23 mouse cellular contexts compared by ENCODE assay signal in genomic region chr19:26987197-26987596, GRCm38 (mm10).
DNase-seq lines count a peak whose midpoint lies in the region; ATAC-seq and TF ChIP-seq lines count a peak whose summit lies in the region.
"Had no signal": no experiment of that assay in that cellular context is flagged by ENCODE, and none has a peak within 500 bp of the region (broad histone marks: within the 10 kb centered on the region; RNA-seq: fewer than 3 reads in every experiment).

No protein-coding gene starts in this region.

- H3K27ac ChIP-seq in forebrain, embryonic 15.5 days (replicated peaks), result peak overlapping the region; percentile 75
- no peak overlapping the region for H3K27ac ChIP-seq in forebrain, embryonic 10.5 days
- H3K27ac ChIP-seq in heart, embryonic 14.5 days (replicated peaks in 1 of 2; ENCODE audit: control insufficient read depth in 1 of 2, insufficient read depth in 1 of 2, low read depth in 2 of 2, low read length in 2 of 2), result peak overlapping the region in 1 of 2 experiments; percentile 64; a peak in 3 of 4 replicates
- H3K27ac ChIP-seq in lung, embryonic 14.5 days (ENCODE audit: low read depth), result no peak overlapping the region
- H3K27ac ChIP-seq: embryonic facial prominence, embryonic 10.5 days; hindbrain, postnatal 0 days; liver, embryonic 13.5 days; stomach, postnatal 0 days had no signal

- intact Hi-C loops in heart, postnatal 10 days (cut with DNase I), result no loop called here

- H3K36me3 ChIP-seq in forebrain, embryonic 15.5 days, result no peaks in the 10 kb centered on the region
- no peaks in the 10 kb centered on the region for H3K36me3 ChIP-seq in forebrain, embryonic 10.5 days (replicated peaks)
- H3K36me3 ChIP-seq in heart, embryonic 14.5 days (ENCODE audit: control insufficient read depth, insufficient read depth, low read length), result no peaks in the 10 kb centered on the region
- no peaks in the 10 kb centered on the region for H3K36me3 ChIP-seq in lung, embryonic 14.5 days (ENCODE audit: insufficient read depth)
- H3K36me3 ChIP-seq: embryonic facial prominence, embryonic 10.5 days; liver, embryonic 13.5 days had no signal

- H3K27me3 ChIP-seq in forebrain, embryonic 15.5 days, result no peaks in the 10 kb centered on the region
- H3K27me3 ChIP-seq in forebrain, embryonic 10.5 days (ENCODE audit: poor library complexity, severe bottlenecking), result no peaks in the 10 kb centered on the region
- no peaks in the 10 kb centered on the region for H3K27me3 ChIP-seq in heart, embryonic 14.5 days (ENCODE audit: control insufficient read depth, insufficient read depth, low read length)
- no peaks in the 10 kb centered on the region for H3K27me3 ChIP-seq in lung, embryonic 14.5 days (ENCODE audit: insufficient read depth, low read length)
- H3K27me3 ChIP-seq: liver, embryonic 13.5 days had no signal

- no peak overlapping the region for H3K4me2 ChIP-seq in forebrain, embryonic 15.5 days (replicated peaks)
- no peak overlapping the region for H3K4me2 ChIP-seq in heart, embryonic 14.5 days (ENCODE audit: low read length)
- H3K4me2 ChIP-seq in lung, embryonic 14.5 days, result no peak overlapping the region
- H3K4me2 ChIP-seq: liver, embryonic 13.5 days had no signal

- no peak for TF ChIP-seq POLR2A in lung, adult 2 months (IDR thresholded peaks at IDR 0.05; ENCODE audit: borderline replicate concordance, extremely low read depth, low read depth, low read length)

- no peaks in the 10 kb centered on the region for H3K9me3 ChIP-seq in forebrain, embryonic 15.5 days
- H3K9me3 ChIP-seq in forebrain, embryonic 10.5 days, result no peaks in the 10 kb centered on the region
- H3K9me3 ChIP-seq in heart, embryonic 14.5 days (ENCODE audit: control insufficient read depth, low read length), result no peaks in the 10 kb centered on the region
- no peaks in the 10 kb centered on the region for H3K9me3 ChIP-seq in lung, embryonic 14.5 days (ENCODE audit: low read depth, low read length)
- H3K9me3 ChIP-seq: embryonic facial prominence, embryonic 10.5 days; liver, embryonic 13.5 days had no signal

- TF ChIP-seq CTCF in lung, embryonic 14.5 days (IDR thresholded peaks at IDR 0.05; ENCODE audit: low read depth), result no peak
- no peak for TF ChIP-seq CTCF in lung, adult 2 months (IDR thresholded peaks at IDR 0.05; ENCODE audit: insufficient read depth, low read length)

- 63% methylated on average over 3 of the region's 3 CpGs for WGBS in forebrain, embryonic 15.5 days
- 81% methylated on average over 3 of the region's 3 CpGs for WGBS in forebrain, embryonic 10.5 days
- 8% methylated on average over 3 of the region's 3 CpGs for WGBS in heart, embryonic 14.5 days
- 25% methylated on average over 3 of the region's 3 CpGs for WGBS in lung, embryonic 14.5 days
- 47% methylated on average over 3 of the region's 3 CpGs for WGBS in lung, adult 2 months

- ATAC-seq in forebrain, embryonic 15.5 days (replicated peaks), result no peak
- ATAC-seq in heart, embryonic 14.5 days (ENCODE audit: insufficient number of reproducible peaks, insufficient read depth, low FRiP score, low read depth), result peak; percentile 73
- ATAC-seq in lung, embryonic 14.5 days (ENCODE audit: insufficient read depth), result peak; percentile 60
- ATAC-seq: hindbrain, postnatal 0 days; intestine, embryonic 16.5 days had no signal

- no peaks in the 10 kb centered on the region for H3K4me1 ChIP-seq in forebrain, embryonic 15.5 days
- no peaks in the 10 kb centered on the region for H3K4me1 ChIP-seq in forebrain, embryonic 10.5 days
- peaks cover 6 to 18% of the 10 kb centered on the region in 2 experiments for H3K4me1 ChIP-seq in heart, embryonic 14.5 days (ENCODE audit: control insufficient read depth in 2 of 2, insufficient read depth in 2 of 2, low read length in 2 of 2)
- no peaks in the 10 kb centered on the region for H3K4me1 ChIP-seq in lung, embryonic 14.5 days (ENCODE audit: insufficient read depth)
- no peaks in the 10 kb centered on the region for H3K4me1 ChIP-seq in lung, adult 2 months (ENCODE audit: control insufficient read depth, insufficient read depth, low read length)
- H3K4me1 ChIP-seq: embryonic facial prominence, embryonic 10.5 days; liver, embryonic 13.5 days had no signal

- H3K9ac ChIP-seq in forebrain, embryonic 15.5 days (replicated peaks), result no peak overlapping the region
- H3K9ac ChIP-seq in heart, embryonic 14.5 days (ENCODE audit: low read length), result no peak overlapping the region
- H3K9ac ChIP-seq in lung, embryonic 14.5 days, result no peak overlapping the region
- H3K9ac ChIP-seq: liver, embryonic 13.5 days had no signal

- H3K4me3 ChIP-seq in forebrain, embryonic 15.5 days, result no peak overlapping the region
- no peak overlapping the region for H3K4me3 ChIP-seq in forebrain, embryonic 10.5 days
- H3K4me3 ChIP-seq in heart, embryonic 14.5 days (ENCODE audit: control insufficient read depth in 1 of 2, insufficient read depth in 1 of 2, low read depth in 1 of 2, low read length in 2 of 2), result no peak overlapping the region
- H3K4me3 ChIP-seq in lung, embryonic 14.5 days (ENCODE audit: low read depth, low read length), result no peak overlapping the region
- no peak overlapping the region for H3K4me3 ChIP-seq in lung, adult 2 months (replicated peaks; ENCODE audit: extremely low read depth, low read depth, low read length)
- H3K4me3 ChIP-seq: embryonic facial prominence, embryonic 10.5 days; left cerebral cortex, adult 2 months; liver, embryonic 13.5 days had no signal

- DNase-seq in forebrain, embryonic 10.5 days (ENCODE audit: extremely low spot score, low spot score), result no peak
- DNase-seq in heart, postnatal 10 days, result no peak
- peak; percentile 68 for DNase-seq in lung, embryonic 14.5 days
- no peak for DNase-seq in lung, adult 2 months
- peak; percentile 22 for DNase-seq in fibroblast of lung, adult 2 months (ENCODE audit: low read depth)
- DNase-seq in adrenal gland, adult 18-20 months (ENCODE audit: low spot score in 2 of 2), result no peak
- DNase-seq: adrenal gland, postnatal 36 days; cerebellum, adult 11 months; cerebellum, adult 9-11 months; gastrocnemius, postnatal 36 days; kidney, adult 9 months; kidney, postnatal 25 days; liver, embryonic 13.5 days; lung, postnatal 10 days; midbrain, embryonic 14.5 days; right cerebral cortex, postnatal 14 days had no signal

Comparison
In these comparisons a context has a peak if more than half of its experiments do, and no peak if none do; other contexts are left out.
1. DNase-seq: peak in lung, embryonic 14.5 days (single experiment) and fibroblast of lung, adult 2 months (single experiment); none in forebrain, embryonic 10.5 days (single experiment), heart, postnatal 10 days (0 of 2), lung, adult 2 months (single experiment) and adrenal gland, adult 18-20 months (0 of 2).